Mouse (Mus musculus) stomach, postnatal 0 days (tissue): Measurements from ENCODE around the gene Ggct.
"Not testable (repeated sequence)": the region's sequence is repeated elsewhere in the genome, so short reads cannot be mapped to it uniquely, and the experiment has no call there.

Experiments used
- CTCF ChIP-seq: IDR thresholded peaks from 2 replicates; pipeline ENCODE4 v1.5.1; 2016; ENCODE audit warnings: antibody characterized with exemption, low read depth, mild to moderate bottlenecking, moderate library complexity
- EP300 ChIP-seq: optimal IDR thresholded peaks from 2 replicates; pipeline ENCODE3; 2016; ENCODE audit warnings: antibody characterized with exemption

DNA sequence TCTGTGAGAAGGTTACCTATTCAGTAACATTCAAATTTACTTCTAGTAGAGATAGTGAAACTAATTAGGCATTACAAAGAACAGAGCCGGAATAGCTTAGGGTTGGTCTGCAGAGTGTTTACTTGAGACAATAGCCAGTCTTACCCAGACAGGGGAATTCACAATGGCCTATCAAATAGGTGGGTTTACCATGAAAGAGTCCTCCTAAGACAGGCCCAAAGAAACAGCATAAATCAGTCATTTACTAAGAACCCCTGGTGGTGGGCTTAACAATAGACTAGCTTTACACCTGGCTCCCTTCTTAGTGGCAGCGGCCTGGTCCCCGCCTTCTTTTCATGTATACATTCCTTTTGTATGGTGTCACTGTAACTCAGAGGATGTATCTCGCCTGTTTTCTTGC lies 39.4 kb downstream of the Ggct start:
- TF ChIP-seq CTCF, EP300: not testable (repeated sequence)
